Mouse (Mus musculus) cortical plate, adult 2 months (tissue): ENCODE data around the gene Acadvl.

Source experiments
- CTCF ChIP-seq: fragments of 200-500 bp; IDR thresholded peaks from 2 replicates; pipeline ENCODE4 v1.5.1; 2011; ENCODE audit warnings: mild to moderate bottlenecking, control low read depth, low read length; ENCODE audit not compliant: insufficient read depth; ENCODE audit errors: extremely low read depth
- POLR2A ChIP-seq: fragments of 200-500 bp; IDR thresholded peaks from 2 replicates; pipeline ENCODE4 v1.6.1; 2011; ENCODE audit warnings: mild to moderate bottlenecking, low read length, control low read depth; ENCODE audit not compliant: insufficient read depth; ENCODE audit errors: extremely low read depth

DNA sequence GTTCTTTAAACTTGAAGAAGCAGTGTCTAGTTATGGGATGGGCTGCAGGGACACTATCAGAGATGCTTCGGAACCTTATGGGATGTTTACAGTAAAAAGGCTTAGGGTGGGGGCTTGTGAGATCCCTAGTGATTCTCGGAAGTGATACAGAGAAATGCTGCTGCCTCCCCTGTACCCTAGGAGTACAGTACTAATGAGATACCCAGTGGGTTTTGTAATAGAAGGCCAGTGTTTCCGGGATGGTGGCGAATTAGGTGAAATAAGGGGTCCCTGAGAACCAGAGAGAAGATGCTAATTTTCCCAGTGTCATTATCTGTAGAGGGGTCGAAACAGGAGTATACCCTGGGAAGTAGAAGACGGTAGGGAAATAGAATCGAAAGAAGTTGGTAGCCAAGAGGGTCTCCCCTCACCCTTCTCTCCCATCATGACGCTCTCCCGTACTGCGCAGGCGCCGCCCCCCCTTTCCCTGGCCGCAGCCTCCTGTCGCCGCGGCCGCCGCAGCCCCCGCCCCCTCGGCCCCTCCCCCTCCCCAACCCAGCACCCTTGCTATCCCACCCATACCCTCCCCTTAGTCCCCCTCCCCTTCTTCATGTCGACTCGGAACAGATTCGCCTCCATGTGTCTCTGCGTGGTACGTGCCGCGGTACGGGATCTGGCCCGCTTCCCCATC is 8.4 kb upstream of the Acadvl start:
- TF ChIP-seq CTCF: no peak
- no peak for TF ChIP-seq POLR2A
